Mouse (Mus musculus) naive thymus-derived CD4-positive, alpha-beta T cell, adult 2 months (primary cell): ENCODE data around the gene Rwdd2a.
A peak's percentile ranks its signal among the peaks of the same experiment; 100 is the strongest.
"Not testable (repeated sequence)": the region's sequence is repeated elsewhere in the genome, so short reads cannot be mapped to it uniquely, and the experiment has no call there.

Experiments used
- DNase-seq: peaks from one replicate; pipeline ENCODE4 v3.0.0-alpha.2; 2011; ENCODE audit warnings: low read depth

Gene Rwdd2a

GRCm38 (mm10) chr9:86592676-86593668 is 21.2 kb downstream of the Rwdd2a start:
- DNase-seq: peak; percentile 50

- DNase-seq: not testable (repeated sequence)
Measured at GRCm38 (mm10) chr9:86594357-86594767, 22.6 kb downstream of the Rwdd2a start.

GRCm38 (mm10) chr9:86596983-86597382 is 25.2 kb downstream of the Rwdd2a start:
- DNase-seq: not testable (repeated sequence)

- no peak for DNase-seq
Measured at GRCm38 (mm10) chr9:86599723-86600303, 28.0 kb downstream of the Rwdd2a start.

- DNase-seq: no peak
Measured at GRCm38 (mm10) chr9:86605776-86606175, 34.0 kb downstream of the Rwdd2a start.

GRCm38 (mm10) chr9:86612091-86612490 is 40.3 kb downstream of the Rwdd2a start:
- DNase-seq: no peak

GRCm38 (mm10) chr9:86615765-86616164 is 44.0 kb downstream of the Rwdd2a start:
- no peak for DNase-seq

- DNase-seq: peak; percentile 26
Measured at GRCm38 (mm10) chr9:86617837-86618492, 46.2 kb downstream of the Rwdd2a start.

- no peak for DNase-seq
Measured at GRCm38 (mm10) chr9:86619341-86620139, 47.7 kb downstream of the Rwdd2a start.

GRCm38 (mm10) chr9:86622062-86622461 is 50.3 kb downstream of the Rwdd2a start:
- DNase-seq: no peak

- DNase-seq: no peak
Measured at GRCm38 (mm10) chr9:86624039-86624438, 52.2 kb downstream of the Rwdd2a start.
